Mouse (Mus musculus) cerebellum, adult 11-12 months (tissue): ENCODE measurements around the gene Arhgap42.

Experiments used
- DNase-seq: peaks from one replicate; pipeline ENCODE4 v3.0.0; 2022

The Arhgap42 gene

DNA sequence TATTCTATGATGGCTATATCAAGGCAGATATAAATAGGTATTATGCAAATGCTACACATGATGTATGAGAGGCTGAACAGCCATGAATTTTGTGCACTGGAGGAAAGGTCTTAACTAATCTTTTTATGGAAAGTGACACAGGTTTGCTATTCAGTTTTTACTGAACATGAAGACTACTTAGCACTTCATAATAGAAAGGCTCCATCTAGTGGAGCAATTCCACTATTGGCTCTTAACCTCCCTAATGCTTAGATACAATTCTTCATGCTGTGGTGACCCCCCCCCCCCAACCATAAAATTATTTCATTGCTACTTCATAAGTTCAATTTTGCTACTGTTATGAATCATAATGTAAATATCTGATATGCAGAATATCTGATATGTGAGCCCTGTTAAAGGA lies 237.7 kb downstream of the Arhgap42 start:
- no peak for DNase-seq

DNA sequence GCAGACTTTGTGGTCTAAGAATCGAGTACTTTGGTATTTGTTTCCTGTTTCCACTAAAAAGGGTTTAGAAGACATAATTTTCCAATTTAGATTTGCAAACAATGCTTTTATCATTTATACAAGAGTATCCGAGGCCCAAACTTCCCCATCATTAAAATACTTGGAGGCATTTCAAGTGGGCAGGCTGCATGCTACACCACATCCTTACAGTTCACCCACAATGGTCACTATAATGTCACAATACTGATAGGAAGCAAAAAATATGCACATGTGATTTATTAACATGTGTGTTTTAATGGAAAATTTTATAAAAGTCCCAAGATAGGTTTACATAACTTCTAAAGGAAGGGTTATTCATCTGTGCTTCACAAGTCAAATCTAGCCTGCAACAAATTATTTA lies 242.4 kb downstream of the Arhgap42 start:
- no peak for DNase-seq

DNA sequence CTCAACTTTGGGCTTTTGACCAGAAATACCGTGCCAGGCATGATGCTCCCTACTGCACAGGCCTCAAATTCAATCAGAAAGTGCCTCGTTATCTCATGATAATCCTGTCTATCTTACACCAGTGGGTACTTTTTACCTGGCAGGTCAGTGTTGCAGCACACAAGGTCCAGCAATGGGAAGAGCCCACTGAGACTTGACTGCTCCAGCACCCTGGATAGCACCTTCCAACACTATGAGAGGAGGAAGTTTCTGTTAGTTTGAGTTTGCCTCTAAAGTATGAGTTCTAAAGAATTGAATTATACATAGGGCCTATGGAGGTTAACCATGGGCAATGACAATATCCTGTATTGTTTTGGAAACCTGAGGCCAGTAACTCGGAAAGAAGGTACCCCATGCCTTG lies 256.6 kb downstream of the Arhgap42 start:
- DNase-seq = no peak

DNA sequence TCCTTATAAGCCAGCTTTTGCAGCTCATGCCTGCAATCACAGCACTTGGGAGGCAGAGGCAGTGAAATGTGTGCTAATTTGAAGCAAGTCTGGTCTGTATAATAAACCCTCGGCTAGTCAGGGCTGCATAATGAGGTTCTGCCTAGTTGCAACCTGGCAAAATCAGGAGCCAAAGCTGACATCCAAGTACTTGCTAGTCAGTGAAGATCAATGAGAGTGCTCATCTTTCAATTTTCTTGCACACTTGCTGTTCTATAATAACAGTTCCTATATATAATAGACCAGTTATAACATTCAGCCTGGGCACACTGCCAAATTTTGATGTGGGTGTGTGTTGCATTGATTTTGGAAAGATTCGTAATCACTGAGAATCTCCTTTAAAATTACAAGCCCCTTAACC lies 261.1 kb downstream of the Arhgap42 start:
- no peak for DNase-seq

DNA sequence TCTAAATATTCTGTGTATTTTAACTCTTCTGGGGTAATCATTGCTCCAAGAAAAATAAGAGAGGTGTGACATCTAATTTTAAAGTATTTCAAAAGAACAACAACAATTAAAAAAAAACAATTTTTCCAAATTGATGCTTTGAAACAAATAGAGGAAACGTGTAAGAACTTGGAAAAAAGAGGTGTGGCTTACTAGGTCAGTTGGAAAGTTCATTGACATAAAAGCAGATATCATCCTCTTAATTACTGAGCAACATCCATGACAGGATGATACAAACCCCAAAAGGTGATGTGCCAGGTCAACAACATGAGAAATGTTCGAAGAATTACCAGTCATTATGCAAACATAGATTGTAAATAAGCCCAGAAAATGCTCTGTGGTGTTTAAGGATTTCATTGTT lies 267.4 kb downstream of the Arhgap42 start, which contains the start of gene Gm16485:
Gm16485 (plus strand) TSS at position 301 of the 400 bp plus-strand sequence.
- DNase-seq = no peak

DNA sequence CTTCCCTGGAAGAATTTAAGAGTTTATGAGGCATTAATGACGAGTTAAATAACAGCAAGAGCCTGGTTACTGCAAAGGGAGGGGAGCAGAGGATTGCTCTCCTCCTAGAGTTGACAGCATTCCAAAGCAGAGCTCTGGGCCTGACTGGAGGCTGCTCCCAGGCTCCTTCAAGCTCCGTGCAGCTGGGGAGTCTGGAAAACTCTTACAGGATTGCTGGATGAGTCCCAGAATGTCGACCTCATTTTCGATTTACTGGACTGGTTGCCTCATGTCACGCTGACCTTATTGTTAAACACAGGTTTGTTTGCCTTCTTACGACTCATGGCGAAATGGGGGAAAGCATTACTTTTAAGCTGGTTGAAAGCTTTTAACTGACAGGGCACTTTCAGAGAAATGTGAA lies 268.7 kb downstream of the Arhgap42 start:
- no peak for DNase-seq

DNA sequence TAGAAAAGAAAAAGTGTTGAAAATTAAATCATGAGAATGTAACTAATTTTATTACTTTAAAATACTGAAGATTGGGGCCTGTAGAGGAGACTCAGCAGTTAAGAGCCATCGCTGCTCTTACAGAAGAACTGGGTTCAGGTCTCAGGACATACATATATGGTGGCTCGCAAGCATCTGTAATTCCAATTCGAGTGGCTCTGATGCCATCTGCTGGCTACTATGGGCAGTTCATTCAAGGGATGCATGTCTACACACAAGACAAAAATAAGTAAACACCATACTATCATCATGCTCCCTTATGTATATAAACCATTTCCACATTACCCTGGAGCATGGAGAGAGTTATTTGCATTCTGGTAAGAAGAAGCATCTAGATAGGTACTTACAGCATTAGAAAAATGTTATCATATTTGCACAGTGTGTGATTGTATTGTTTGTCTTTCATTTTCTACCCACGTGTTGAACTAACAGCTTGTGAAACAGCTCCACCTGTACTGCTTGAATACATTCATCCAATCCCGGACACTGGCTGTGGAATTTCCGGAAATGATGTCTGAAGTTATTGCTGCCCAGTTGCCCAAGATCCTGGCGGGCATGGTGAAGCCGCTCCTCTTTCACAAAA lies 274.3 kb downstream of the Arhgap42 start:
- peak; percentile 4 for DNase-seq

DNA sequence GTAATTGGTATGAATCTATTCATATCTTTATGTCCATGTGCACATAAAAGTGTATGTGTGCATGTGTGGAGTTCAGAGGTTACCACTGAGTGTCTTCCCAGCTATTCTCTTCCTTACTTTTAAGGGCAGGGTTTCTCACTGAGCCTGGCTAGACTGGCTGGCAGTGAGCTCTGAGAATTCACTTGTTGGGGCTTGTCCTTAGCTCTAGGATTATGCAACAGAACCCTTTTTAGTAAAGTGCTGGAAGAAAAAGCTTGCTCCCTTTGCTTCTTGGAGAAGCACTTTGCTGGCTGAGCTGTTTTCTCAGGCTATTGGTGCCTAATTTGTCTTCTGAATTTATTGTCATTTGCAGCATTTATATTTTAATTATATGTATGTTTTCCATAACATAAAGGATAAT lies 285.6 kb downstream of the Arhgap42 start:
- DNase-seq = no peak
